Mouse (Mus musculus) erythroblast, adult 5-6 weeks (primary cell): Measurements from ENCODE around the gene 4930579F01Rik. TPM values are rescaled to one million over a fixed set of nuclear protein-coding genes. Genes with fewer than 3 reads are reported as not detected.

Source experiments
- ATAC-seq: replicated peaks from 2 replicates; pipeline ENCODE4 v1.8.0; 2016; ENCODE audit warnings: moderate number of reproducible peaks, mild to moderate bottlenecking, moderate TSS enrichment, inconsistent platforms; ENCODE audit not compliant: poor library complexity, low FRiP score, severe bottlenecking
- total RNA-seq, 2 experiments: library from RNA; stranded (forward) in 1 of 2; stranded (reverse) in 1 of 2; fragments of 150-400 nt in 1 of 2; fragments of 200-764, 138-1000 nt in 1 of 2; gene quantifications; 2 replicates each; pipeline versions ENCODE4 v1.2.3 to v1.2.4; 2015 to 2017; ENCODE audit warnings: low replicate concordance in 2 of 2

Gene 4930579F01Rik
- not detected in 2 replicates for total RNA-seq (2015; ENCODE audit: low replicate concordance)
- total RNA-seq (2017; ENCODE audit: low replicate concordance): not detected in 2 replicates

GRCm38 (mm10) chr3:138193683-138194302, at the start of gene 4930579F01Rik:
Gene 4930579F01Rik (minus strand): TSS chr3:138193825.
- no peak for ATAC-seq

DNA sequence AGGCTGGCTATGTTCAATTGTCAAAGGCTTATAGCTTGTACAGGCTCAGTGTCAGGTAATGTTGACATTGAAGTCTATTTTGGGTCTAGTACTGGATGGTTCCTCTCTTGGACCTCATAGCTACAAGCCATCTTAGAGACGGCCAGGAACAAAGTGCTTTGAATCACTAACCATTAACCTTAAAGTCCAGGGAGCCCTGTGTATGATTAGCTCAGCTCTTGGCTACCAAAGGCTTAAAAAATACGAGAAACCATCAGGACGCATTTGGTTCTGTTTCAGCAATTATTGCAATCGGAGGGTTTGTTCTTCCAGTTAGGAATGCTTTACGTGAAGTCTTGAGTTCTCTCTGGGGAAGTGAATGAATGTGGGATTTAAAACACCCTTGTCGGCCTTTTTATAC, 49.3 kb upstream of the 4930579F01Rik start:
- ATAC-seq: no peak

DNA sequence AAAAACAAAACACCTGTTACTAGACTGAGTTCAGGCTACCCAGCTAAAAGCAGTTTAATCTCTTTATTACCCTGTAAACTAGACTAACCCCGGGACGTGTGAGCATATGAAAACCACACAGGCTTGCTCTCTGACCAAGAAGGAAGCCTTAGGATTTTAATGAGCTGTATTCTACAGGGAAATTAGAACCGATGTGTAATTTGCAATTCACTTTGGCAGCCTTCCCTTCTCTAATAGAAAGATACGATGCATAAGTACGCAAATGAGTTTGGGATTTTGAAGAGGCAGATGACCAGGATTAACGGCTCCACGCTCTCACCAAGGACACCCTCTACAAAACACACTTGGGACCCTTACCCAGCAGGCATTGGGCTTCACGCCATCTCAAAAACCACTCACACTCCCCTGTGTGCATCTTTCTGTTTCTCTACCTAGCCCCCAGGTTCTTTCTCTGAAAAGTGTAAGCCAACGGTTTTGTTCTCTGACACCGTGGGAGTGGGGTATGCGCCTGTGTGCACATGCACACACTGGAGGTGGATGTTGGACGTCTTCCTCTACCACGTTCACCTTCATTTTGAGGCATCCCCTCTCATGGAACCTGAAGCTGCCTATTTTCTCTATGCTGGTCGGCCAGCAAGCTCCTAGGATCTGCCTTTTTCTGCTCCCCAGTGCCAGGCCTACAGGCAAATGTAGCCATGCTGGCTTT, 48.5 kb upstream of the 4930579F01Rik start:
- no peak for ATAC-seq

- ATAC-seq: no peak
Observed at GRCm38 (mm10) chr3:138241371-138241770, 47.7 kb upstream of the 4930579F01Rik start.

DNA sequence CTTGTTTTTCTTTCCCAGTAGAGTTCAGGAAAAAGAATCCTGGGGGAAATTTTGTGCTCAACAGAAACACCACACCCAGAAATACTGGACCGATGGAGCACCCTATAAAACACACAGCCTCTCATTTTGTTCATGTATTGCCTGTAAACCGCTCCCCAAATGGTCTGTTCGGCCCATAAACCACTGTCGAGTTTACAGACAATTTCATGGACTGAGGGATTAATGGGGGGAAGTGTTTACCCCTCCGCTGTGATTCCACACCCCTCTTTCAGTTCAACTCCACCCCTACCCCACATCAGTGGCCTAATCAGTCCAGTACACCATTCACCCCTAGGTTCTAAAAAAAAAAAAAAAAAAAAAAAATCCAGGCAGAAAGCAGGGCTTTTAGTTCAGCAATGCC, 47.3 kb upstream of the 4930579F01Rik start:
- ATAC-seq: no peak

DNA sequence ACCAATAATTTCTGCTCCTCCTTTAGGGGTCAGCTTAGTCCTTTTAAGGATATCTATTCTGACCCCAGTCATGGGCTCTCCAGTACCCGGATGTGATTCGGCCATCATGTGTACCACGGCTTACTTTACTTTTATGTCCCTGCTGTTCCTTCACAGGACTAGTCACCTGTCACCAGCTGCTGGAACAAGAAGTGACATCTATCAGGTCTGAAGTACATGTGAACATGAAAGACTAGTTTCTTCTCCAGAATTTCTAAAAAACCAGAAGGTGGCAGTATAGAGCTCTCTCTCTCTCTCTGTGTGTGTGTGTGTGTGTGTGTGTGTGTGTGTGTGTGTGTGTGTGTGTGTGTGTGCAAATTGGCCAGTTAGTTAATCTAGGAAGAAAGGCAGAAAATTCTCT, 46.8 kb upstream of the 4930579F01Rik start:
- ATAC-seq: no peak

GRCm38 (mm10) chr3:138239461-138239860, 45.8 kb upstream of the 4930579F01Rik start:
- no peak for ATAC-seq

GRCm38 (mm10) chr3:138238046-138238445, 44.4 kb upstream of the 4930579F01Rik start:
- no peak for ATAC-seq

GRCm38 (mm10) chr3:138236546-138237163, 43.0 kb upstream of the 4930579F01Rik start:
- no peak for ATAC-seq

GRCm38 (mm10) chr3:138231531-138231930, 37.9 kb upstream of the 4930579F01Rik start:
- no peak for ATAC-seq

GRCm38 (mm10) chr3:138230266-138230665, 36.6 kb upstream of the 4930579F01Rik start:
- ATAC-seq: no peak

DNA sequence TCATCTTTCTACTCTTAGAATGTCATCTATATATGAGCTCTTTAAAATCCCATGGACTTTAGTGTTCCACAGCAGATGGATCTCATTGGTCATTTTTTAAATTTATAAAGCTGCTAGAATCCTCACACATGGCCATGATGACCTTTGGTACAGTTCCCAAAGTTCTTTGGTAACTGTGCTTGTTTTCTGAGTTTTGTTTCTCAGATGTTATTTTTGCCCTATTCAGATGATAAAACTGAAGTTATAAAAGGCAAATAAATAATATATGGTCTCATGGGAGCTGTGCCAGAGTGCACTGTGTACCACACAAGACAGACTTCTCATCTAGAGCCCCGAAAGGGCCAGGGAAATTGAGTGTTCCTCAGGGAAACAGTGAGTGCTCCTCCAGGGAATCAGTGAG, 35.8 kb upstream of the 4930579F01Rik start:
- no peak for ATAC-seq

GRCm38 (mm10) chr3:138227782-138228181, 34.2 kb upstream of the 4930579F01Rik start:
- ATAC-seq: no peak

GRCm38 (mm10) chr3:138227082-138227481, 33.5 kb upstream of the 4930579F01Rik start:
- no peak for ATAC-seq

DNA sequence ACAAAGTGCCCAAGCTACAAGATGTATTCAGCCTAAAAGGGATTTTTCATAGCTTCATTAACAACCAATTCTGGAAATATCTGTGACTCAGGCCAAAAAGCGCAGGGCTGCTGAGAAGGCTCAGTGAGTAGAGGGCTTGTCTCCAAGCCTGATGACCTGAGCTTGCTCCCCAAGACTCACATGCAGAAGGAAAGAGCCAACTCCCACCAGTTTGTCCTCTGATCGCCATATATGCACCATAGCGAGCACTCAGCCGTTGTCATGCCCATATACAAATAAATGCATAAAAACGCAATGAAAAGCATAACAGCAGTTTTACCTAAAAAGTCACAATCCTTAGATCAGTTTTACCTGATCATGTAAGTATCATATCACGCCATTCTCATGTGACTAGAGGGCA, 32.9 kb upstream of the 4930579F01Rik start:
- ATAC-seq: no peak

DNA sequence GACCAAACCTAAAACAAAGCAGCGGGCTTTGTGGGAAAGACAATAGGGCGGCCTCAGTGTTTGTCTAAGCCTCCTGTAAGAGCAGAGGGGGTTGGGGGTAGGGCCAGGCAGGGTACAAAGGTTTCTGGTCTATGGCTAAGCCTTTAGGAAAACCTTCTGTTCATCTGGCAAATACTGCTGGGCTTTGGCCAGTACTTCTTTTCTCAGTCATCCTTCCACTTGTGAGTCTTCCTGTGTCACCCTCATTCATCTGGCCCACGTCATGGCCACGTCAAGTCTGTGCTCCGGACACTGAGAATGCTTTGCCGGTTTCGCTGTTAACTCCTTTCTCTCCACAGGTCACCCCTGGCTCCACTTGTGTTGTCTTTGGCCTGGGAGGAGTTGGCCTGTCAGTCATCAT, 32.2 kb upstream of the 4930579F01Rik start:
- no peak for ATAC-seq

DNA sequence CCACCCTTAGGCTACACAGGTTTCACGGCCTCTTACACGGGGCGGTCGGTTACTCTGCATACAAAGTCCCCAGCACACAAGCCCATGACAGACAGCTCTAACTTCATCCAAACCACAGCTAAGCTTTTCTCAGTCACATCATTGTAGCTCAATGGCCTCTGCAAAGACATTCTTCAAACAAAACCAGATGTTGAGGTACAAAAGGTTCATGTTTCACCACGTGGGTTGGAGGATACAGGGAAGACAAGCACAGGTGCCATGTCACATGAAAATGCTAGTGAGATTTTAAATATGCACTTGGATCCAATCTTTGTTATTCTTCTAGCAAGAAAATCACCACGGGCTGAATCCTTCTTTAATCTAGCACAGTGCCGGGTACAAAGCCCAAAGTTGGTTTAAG, 31.7 kb upstream of the 4930579F01Rik start:
- ATAC-seq: no peak

DNA sequence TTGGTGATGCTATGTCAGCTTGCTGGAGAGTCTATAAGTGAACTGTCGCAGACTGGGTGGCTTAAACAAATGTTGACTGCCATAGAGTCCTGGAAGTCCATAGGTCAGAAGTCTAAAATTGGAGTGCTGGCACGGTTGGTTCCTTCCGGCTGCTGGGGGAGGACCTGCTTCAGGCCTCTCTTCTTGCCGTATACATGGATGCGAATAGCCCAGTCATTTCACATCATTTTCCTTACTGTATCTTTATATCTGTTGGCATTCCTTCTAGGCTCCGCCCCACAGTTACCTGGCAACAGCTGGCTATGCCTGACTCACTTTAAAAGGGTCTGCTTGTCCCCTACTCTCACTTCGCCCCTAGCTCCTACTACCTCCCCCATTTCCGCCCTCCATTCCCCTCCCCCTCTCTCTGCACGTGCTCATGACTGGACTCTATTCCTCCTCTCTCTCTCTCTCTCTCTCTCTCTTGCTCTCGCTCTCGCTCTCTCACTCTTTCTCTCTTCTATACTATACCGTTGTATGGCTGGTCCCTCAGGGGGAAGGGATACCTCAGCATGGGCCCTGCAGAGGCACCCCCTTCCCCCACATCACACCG, 30.8 kb upstream of the 4930579F01Rik start:
- ATAC-seq: no peak

DNA sequence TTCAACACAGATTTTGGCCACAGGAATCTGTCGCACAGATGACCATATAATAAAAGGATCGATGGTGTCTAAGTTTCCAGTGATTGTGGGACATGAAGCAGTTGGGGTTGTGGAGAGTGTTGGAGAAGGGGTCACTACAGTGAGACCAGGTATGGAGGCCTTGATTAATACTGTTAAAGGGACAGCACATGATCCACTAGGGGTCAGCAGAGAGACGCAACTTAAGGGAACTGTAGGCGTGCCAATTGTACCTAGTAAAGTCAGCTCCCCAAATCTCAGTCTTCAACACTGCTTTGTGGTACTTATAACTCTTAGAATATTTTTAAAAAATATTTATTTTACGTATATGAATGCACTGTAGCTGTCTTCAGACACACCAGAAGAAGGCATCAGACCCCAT, 29.3 kb upstream of the 4930579F01Rik start:
- no peak for ATAC-seq

DNA sequence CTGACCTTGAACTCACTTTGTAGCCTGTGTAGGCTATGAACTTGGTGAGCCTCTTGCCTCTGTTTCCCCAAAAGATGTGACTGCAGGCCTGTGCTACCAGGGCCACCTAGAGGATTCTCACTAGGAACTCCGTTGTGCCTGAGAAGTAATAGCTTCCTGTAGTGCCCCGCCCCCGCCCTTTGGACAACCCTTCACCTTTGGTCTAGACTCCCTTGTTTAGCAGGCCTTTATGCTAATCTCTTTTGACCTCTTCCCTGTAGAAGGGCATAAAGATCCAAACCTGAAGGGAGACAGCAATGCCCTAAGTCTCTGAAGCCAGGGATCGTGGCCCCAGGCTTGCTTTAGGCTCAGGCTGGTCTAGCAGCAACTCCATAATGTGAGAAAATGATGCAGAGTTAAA, 28.9 kb upstream of the 4930579F01Rik start:
- ATAC-seq: no peak

- no peak for ATAC-seq
Observed at GRCm38 (mm10) chr3:138221116-138221515, 27.5 kb upstream of the 4930579F01Rik start.
